Comparison of ENCODE assay signal across 12 mouse cellular contexts in the genomic region with DNA sequence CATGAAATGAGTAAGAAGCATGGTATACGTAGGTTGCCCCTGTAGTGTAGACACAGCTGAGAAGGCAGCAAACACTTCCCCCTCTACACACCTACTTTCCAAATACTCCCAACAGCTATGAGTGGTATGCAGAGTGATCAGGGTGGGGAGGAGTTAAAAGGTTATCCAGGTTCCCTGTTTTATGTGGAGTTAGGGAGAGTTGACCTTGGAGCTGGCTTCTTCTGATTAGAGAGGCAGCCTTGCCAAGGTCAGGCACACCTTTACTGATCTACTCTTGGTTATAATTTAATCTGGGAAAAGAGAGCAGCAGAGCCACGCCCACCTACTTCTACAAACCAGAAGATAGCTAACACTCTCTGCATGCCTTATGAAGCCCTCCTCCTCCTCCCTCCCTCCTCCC.
DNase-seq lines count a peak whose midpoint lies in the region; ATAC-seq and TF ChIP-seq lines count a peak whose summit lies in the region.
"Had no signal": no experiment of that assay in that cellular context is flagged by ENCODE, and none has a peak within 500 bp of the region (broad histone marks: within the 10 kb centered on the region; RNA-seq: fewer than 3 reads in every experiment).

No protein-coding gene starts in this region.

- no peak for TF ChIP-seq CTCF in liver, postnatal 0 days (IDR thresholded peaks at IDR 0.05; ENCODE audit: low read depth)

- peak; percentile 51 to 69 for DNase-seq in lung, adult 18-20 months
- DNase-seq in lung, postnatal 10 days = no peak
- no peak for DNase-seq in liver, postnatal 0 days
- peak; percentile 77 for DNase-seq in yolk sac, embryonic 10.5 days (ENCODE audit: low spot score)
- no peak for DNase-seq in layer of hippocampus, adult 9-11 months
- DNase-seq in embryonic facial prominence, embryonic 10.5 days (ENCODE audit: low spot score) = no peak
- DNase-seq: cerebellum, adult 8-10 months; gastrocnemius, postnatal 10 days had no signal

- peak overlapping the region; percentile 45 for H3K27ac ChIP-seq in kidney, embryonic 15.5 days
- H3K27ac ChIP-seq in liver, postnatal 0 days (ENCODE audit: low read depth) = peak overlapping the region; percentile 45
- H3K27ac ChIP-seq in embryonic facial prominence, embryonic 10.5 days (replicated peaks) = no peak overlapping the region
- H3K27ac ChIP-seq: hindbrain, postnatal 0 days had no signal

- H3K4me2 ChIP-seq in kidney, embryonic 15.5 days = no peak overlapping the region
- H3K4me2 ChIP-seq in liver, postnatal 0 days (ENCODE audit: low read depth, low read length) = peak overlapping the region; percentile 38; the same call in 1 of the 2 replicates

- no peak overlapping the region for H3K4me3 ChIP-seq in kidney, embryonic 15.5 days (replicated peaks)
- H3K4me3 ChIP-seq in liver, postnatal 0 days (ENCODE audit: low read depth, low read length) = no peak overlapping the region
- no peak overlapping the region for H3K4me3 ChIP-seq in embryonic facial prominence, embryonic 10.5 days

- no peaks in the 10 kb centered on the region for H3K9me3 ChIP-seq in kidney, embryonic 15.5 days (replicated peaks)
- no peaks in the 10 kb centered on the region for H3K9me3 ChIP-seq in liver, postnatal 0 days (ENCODE audit: low read length)
- no peaks in the 10 kb centered on the region for H3K9me3 ChIP-seq in embryonic facial prominence, embryonic 10.5 days

- 73% methylated on average over 2 of the region's 2 CpGs for WGBS in kidney, embryonic 15.5 days
- WGBS in liver, postnatal 0 days (ENCODE audit: insufficient replicate concordance) = 57% methylated on average over 2 of the region's 2 CpGs
- WGBS in embryonic facial prominence, embryonic 10.5 days = 83% methylated on average over 2 of the region's 2 CpGs

- H3K27me3 ChIP-seq in kidney, embryonic 15.5 days = no peaks in the 10 kb centered on the region
- H3K27me3 ChIP-seq in liver, postnatal 0 days (ENCODE audit: insufficient read depth, low read length) = no peaks in the 10 kb centered on the region
- no peaks in the 10 kb centered on the region for H3K27me3 ChIP-seq in embryonic facial prominence, embryonic 10.5 days (replicated peaks; ENCODE audit: low read depth, poor library complexity, severe bottlenecking)

- no peak overlapping the region for H3K9ac ChIP-seq in kidney, embryonic 15.5 days
- H3K9ac ChIP-seq in liver, postnatal 0 days (replicated peaks) = no peak overlapping the region

- H3K36me3 ChIP-seq in kidney, embryonic 15.5 days = no peaks in the 10 kb centered on the region
- no peaks in the 10 kb centered on the region for H3K36me3 ChIP-seq in liver, postnatal 0 days (replicated peaks; ENCODE audit: insufficient read depth, low read length)
- H3K36me3 ChIP-seq in embryonic facial prominence, embryonic 10.5 days (replicated peaks) = no peaks in the 10 kb centered on the region

- H3K4me1 ChIP-seq in kidney, embryonic 15.5 days = peaks cover 21% of the 10 kb centered on the region
- 0 out of 2 replicates have a peak, but pooled peaks cover 2% of the 10 kb centered on the region for H3K4me1 ChIP-seq in liver, postnatal 0 days (ENCODE audit: insufficient read depth)
- H3K4me1 ChIP-seq in embryonic facial prominence, embryonic 10.5 days = peaks cover 34% of the 10 kb centered on the region

- peak; percentile 52 for ATAC-seq in kidney, embryonic 15.5 days (replicated peaks; ENCODE audit: low FRiP score)
- ATAC-seq in liver, postnatal 0 days = peak; percentile 35
- no peak for ATAC-seq in erythroblast, adult 5-6 weeks (replicated peaks; ENCODE audit: low FRiP score, poor library complexity, severe bottlenecking)
- ATAC-seq: CD4-positive, CD25-positive, alpha-beta regulatory T cell, adult 4 months; hindbrain, postnatal 0 days had no signal

- no peak for TF ChIP-seq EP300 in liver, postnatal 0 days (IDR thresholded peaks at IDR 0.05; ENCODE audit: low read depth)

Comparison
In these comparisons a context has a peak if more than half of its experiments do, and no peak if none do; other contexts are left out.
1. DNase-seq: peak in lung, adult 18-20 months (2 of 2) and yolk sac, embryonic 10.5 days (single experiment); none in lung, postnatal 10 days (single experiment), liver, postnatal 0 days (single experiment), layer of hippocampus, adult 9-11 months (single experiment) and embryonic facial prominence, embryonic 10.5 days (single experiment).